Mouse (Mus musculus): ENCODE data around the gene Ttll5.

GRCm38 (mm10) chr12:85784916-85785815, 39.3 kb upstream of the Ttll5 start:
- TF ChIP-seq POLR2A (IDR thresholded peaks at IDR 0.05; ENCODE audit: low read depth, low read length): no peak
- TF ChIP-seq CTCF (IDR thresholded peaks at IDR 0.05; ENCODE audit: extremely low read depth, insufficient read length, insufficient replicate concordance, low read depth, low read length): no peak

Measured in small intestine, adult 2 months (tissue).